Mouse (Mus musculus) limb, embryonic 14.5 days (tissue): ENCODE results near the gene Tfpi. TPM values are rescaled to one million over a fixed set of nuclear protein-coding genes. Genes with fewer than 3 reads are reported as not detected.

ENCODE experiments used
- ATAC-seq: fragments of 200-750 bp; cut with Nextera tagmentation; 2 replicates; pipeline ENCODE4 v1.8.0; 2017; ENCODE audit warnings: low read depth, moderate number of reproducible peaks, moderate TSS enrichment; ENCODE audit not compliant: low FRiP score
- DNase-seq: peaks from one replicate; pipeline ENCODE4 v3.0.0-alpha.2; 2015; ENCODE audit warnings: low spot score
- H3K27ac ChIP-seq: fragments of 300-500 bp; sonication (generic); replicated peaks from 2 replicates; pipeline ENCODE4 v1.5.1; 2014; ENCODE audit warnings: low read depth, mild to moderate bottlenecking, low read length, moderate library complexity, mixed read lengths
- H3K27me3 ChIP-seq: fragments of 300-500 bp; sonication (generic); 2 replicates; pipeline ENCODE4 v1.6.1; 2014; ENCODE audit warnings: low read length, mixed read lengths; ENCODE audit not compliant: control insufficient read depth, insufficient read depth
- H3K36me3 ChIP-seq: fragments of 300-500 bp; sonication (generic); 2 replicates; pipeline ENCODE4 v1.6.1; 2014; ENCODE audit warnings: mild to moderate bottlenecking, low read length, moderate library complexity, mixed read lengths; ENCODE audit not compliant: control insufficient read depth, insufficient read depth
- H3K4me1 ChIP-seq: fragments of 300-500 bp; sonication (generic); 2 replicates; pipeline ENCODE4 v1.6.1; 2014; ENCODE audit warnings: antibody characterized with exemption, low read length, mixed read lengths; ENCODE audit not compliant: control insufficient read depth, insufficient read depth
- H3K4me2 ChIP-seq: fragments of 300-500 bp; sonication (generic); replicated peaks from 2 replicates; pipeline ENCODE4 v1.6.1; 2014; ENCODE audit warnings: low read depth, mild to moderate bottlenecking, low read length, moderate library complexity; ENCODE audit not compliant: severe bottlenecking
- H3K4me3 ChIP-seq: fragments of 300-500 bp; sonication (generic); replicated peaks from 2 replicates; pipeline ENCODE4 v1.5.1; 2014; ENCODE audit warnings: low read length
- H3K9ac ChIP-seq: fragments of 300-500 bp; sonication (generic); 2 replicates; pipeline ENCODE4 v1.6.1; 2014; ENCODE audit warnings: mild to moderate bottlenecking, low read depth, low read length, moderate library complexity; ENCODE audit not compliant: severe bottlenecking
- H3K9me3 ChIP-seq: fragments of 300-500 bp; sonication (generic); 2 replicates; pipeline ENCODE4 v1.6.1; 2016; ENCODE audit warnings: low read length; ENCODE audit not compliant: control insufficient read depth
- POLR2A ChIP-seq: fragments of 200-500 bp; IDR thresholded peaks from 2 replicates; pipeline ENCODE4 v1.8.0; 2012; ENCODE audit warnings: inconsistent platforms, mild to moderate bottlenecking, moderate library complexity, borderline replicate concordance; ENCODE audit not compliant: insufficient read depth, insufficient read length; ENCODE audit errors: extremely low read depth
- WGBS: fragments of 180-500 bp; shearing (Covaris S2); extraction: QIAGEN DNeasy Blood & Tissue Kit; methylation state at CpG from one replicate; pipeline ENCODE4 v1.1.7; 2014; 5-methylcytosine and 5-hydroxymethylcytosine counted together
- polyA plus RNA-seq, 2 experiments: library from polyadenylated mRNA; depleted of rRNA in 1 of 2; stranded (reverse) in 1 of 2; unstranded in 1 of 2; fragments of >200 nt; fragmentation: Nextera tagmentation in 1 of 2; extraction: Ambion mirVana in 1 of 2; gene quantifications; 2 replicates each; pipeline versions ENCODE4 v1.2.1 to v1.2.3; 2012 to 2014

Tfpi gene
- polyA plus RNA-seq, 2 experiments, result 28.3 to 29.6 TPM

- H3K4me3 ChIP-seq, result no peak overlapping the region
- no peaks in the 10 kb centered on the region for H3K36me3 ChIP-seq
- no peak overlapping the region for H3K27ac ChIP-seq
- no peak for ATAC-seq
- DNase-seq, result no peak
- TF ChIP-seq POLR2A, result no peak
- WGBS, result 79% methylated on average over 1 of the region's 1 CpGs
- H3K4me2 ChIP-seq, result no peak overlapping the region
- H3K4me1 ChIP-seq, result no peaks in the 10 kb centered on the region
- no peaks in the 10 kb centered on the region for H3K27me3 ChIP-seq
- H3K9ac ChIP-seq, result no peak overlapping the region
- no peaks in the 10 kb centered on the region for H3K9me3 ChIP-seq
Measured at GRCm38 (mm10) chr2:84491715-84492114, 15.1 kb upstream of the Tfpi start.

- Histone ChIP-seq H3K27ac (no peak overlapping the region), H3K9ac (no peak overlapping the region), H3K27me3 (no peaks in the 10 kb centered on the region), H3K9me3 (no peaks in the 10 kb centered on the region), H3K4me3 (no peak overlapping the region), H3K4me2 (no peak overlapping the region), H3K36me3 (no peaks in the 10 kb centered on the region), H3K4me1 (no peaks in the 10 kb centered on the region)
- WGBS, result 55% methylated on average over 9 of the region's 9 CpGs
- TF ChIP-seq POLR2A, result no peak
- no peak for DNase-seq
- no peak for ATAC-seq
Measured at GRCm38 (mm10) chr2:84487705-84488291, 11.2 kb upstream of the Tfpi start.

- ATAC-seq, result peak; percentile 83; the same call in 1 of the 2 replicates
Measured at GRCm38 (mm10) chr2:84481863-84482262, 5.3 kb upstream of the Tfpi start.

GRCm38 (mm10) chr2:84479036-84479435, 2.5 kb upstream of the Tfpi start:
- H3K4me1 ChIP-seq, result 0 out of 2 replicates have a peak, but pooled peaks cover 3% of the 10 kb centered on the region
- peak; percentile 68 for DNase-seq

More at GRCm38 (mm10) chr2:84481863-84482262, 5.3 kb upstream of the Tfpi start:
- no peak for TF ChIP-seq POLR2A
- Histone ChIP-seq H3K36me3 (no peaks in the 10 kb centered on the region), H3K27me3 (no peaks in the 10 kb centered on the region), H3K4me1 (0 out of 2 replicates have a peak, but pooled peaks cover 1% of the 10 kb centered on the region), H3K9ac (peak overlapping the region; percentile 36; the same call in 1 of the 2 replicates), H3K4me2 (peak overlapping the region; percentile 31; the same call in 1 of the 2 replicates), H3K27ac (no peak overlapping the region), H3K4me3 (peak overlapping the region; percentile 13; the same call in 1 of the 2 replicates), H3K9me3 (no peaks in the 10 kb centered on the region)
- 21% methylated on average over 7 of the region's 7 CpGs for WGBS
- peak; percentile 69 for DNase-seq

GRCm38 (mm10) chr2:84477759-84478158, 1.2 kb upstream of the Tfpi start:
- Histone ChIP-seq H3K9ac (no peak overlapping the region), H3K27ac (no peak overlapping the region), H3K9me3 (no peaks in the 10 kb centered on the region), H3K4me1 (0 out of 2 replicates have a peak, but pooled peaks cover 3% of the 10 kb centered on the region), H3K36me3 (no peaks in the 10 kb centered on the region), H3K4me2 (no peak overlapping the region), H3K27me3 (no peaks in the 10 kb centered on the region), H3K4me3 (no peak overlapping the region)
- 87% methylated on average over 6 of the region's 6 CpGs for WGBS
- ATAC-seq (no peak), DNase-seq (no peak)
- TF ChIP-seq POLR2A, result no peak

More at GRCm38 (mm10) chr2:84479036-84479435, 2.5 kb upstream of the Tfpi start:
- Histone ChIP-seq H3K36me3 (no peaks in the 10 kb centered on the region), H3K9ac (no peak overlapping the region), H3K4me3 (no peak overlapping the region), H3K27me3 (no peaks in the 10 kb centered on the region), H3K27ac (no peak overlapping the region), H3K4me2 (no peak overlapping the region), H3K9me3 (no peaks in the 10 kb centered on the region)
- no peak for ATAC-seq
- no peak for TF ChIP-seq POLR2A
- WGBS, result 29% methylated on average over 3 of the region's 3 CpGs
